18 mouse cellular contexts compared by ENCODE assay signal in the genomic region with DNA sequence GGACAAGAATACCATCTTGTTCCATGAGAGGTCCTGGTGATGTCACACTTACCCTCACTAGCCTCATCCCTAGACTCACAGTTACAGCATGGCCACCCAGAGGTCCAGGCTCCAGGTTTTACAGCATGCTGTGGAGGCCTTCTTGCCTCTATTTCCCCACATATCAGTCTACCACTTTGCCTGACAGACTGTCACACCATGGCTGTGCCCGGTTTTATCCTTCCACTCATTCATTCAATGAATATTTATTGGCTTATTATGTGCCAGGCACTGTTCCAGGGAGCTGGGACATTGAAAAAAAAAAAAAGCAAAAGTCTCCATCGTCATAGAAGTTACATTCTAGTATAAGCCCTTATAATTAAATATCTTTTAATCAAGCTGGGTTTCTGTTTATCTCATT.
"Had no signal": no experiment of that assay in that cellular context is flagged by ENCODE, and none has a peak within 500 bp of the region (broad histone marks: within the 10 kb centered on the region; RNA-seq: fewer than 3 reads in every experiment).

No protein-coding gene starts in this region.

- H3K9ac ChIP-seq: lung, embryonic 14.5 days; midbrain, embryonic 12.5 days; neural tube, embryonic 13.5 days; neural tube, embryonic 15.5 days had no signal

- H3K36me3 ChIP-seq: midbrain, embryonic 10.5 days; midbrain, embryonic 12.5 days; neural tube, embryonic 13.5 days; neural tube, embryonic 15.5 days had no signal

- H3K4me2 ChIP-seq: lung, embryonic 14.5 days; midbrain, embryonic 12.5 days; neural tube, embryonic 13.5 days; neural tube, embryonic 15.5 days had no signal

- H3K4me3 ChIP-seq: midbrain, embryonic 10.5 days; midbrain, embryonic 12.5 days; myocyte; neural tube, embryonic 13.5 days; neural tube, embryonic 15.5 days had no signal

- DNase-seq: lung, embryonic 14.5 days; lung, postnatal 10 days; lung, postnatal 4 days; midbrain, embryonic 14.5 days; retina, postnatal 1 day; right cerebral cortex, adult 18-20 months; right cerebral cortex, postnatal 25 days; right cerebral cortex, postnatal 4 days; spleen, adult 18-20 months; thymus, adult 18-20 months; thymus, postnatal 14 days; thymus, postnatal 36 days had no signal

- H3K9me3 ChIP-seq: midbrain, embryonic 10.5 days; midbrain, embryonic 12.5 days; neural tube, embryonic 13.5 days; neural tube, embryonic 15.5 days had no signal

- H3K27ac ChIP-seq: midbrain, embryonic 10.5 days; midbrain, embryonic 12.5 days; neural tube, embryonic 13.5 days; neural tube, embryonic 15.5 days had no signal

- H3K4me1 ChIP-seq: midbrain, embryonic 10.5 days had no signal

- ATAC-seq: midbrain, embryonic 16.5 days had no signal
